ENCODE assay signal across 8 mouse cellular contexts in the genomic region with DNA sequence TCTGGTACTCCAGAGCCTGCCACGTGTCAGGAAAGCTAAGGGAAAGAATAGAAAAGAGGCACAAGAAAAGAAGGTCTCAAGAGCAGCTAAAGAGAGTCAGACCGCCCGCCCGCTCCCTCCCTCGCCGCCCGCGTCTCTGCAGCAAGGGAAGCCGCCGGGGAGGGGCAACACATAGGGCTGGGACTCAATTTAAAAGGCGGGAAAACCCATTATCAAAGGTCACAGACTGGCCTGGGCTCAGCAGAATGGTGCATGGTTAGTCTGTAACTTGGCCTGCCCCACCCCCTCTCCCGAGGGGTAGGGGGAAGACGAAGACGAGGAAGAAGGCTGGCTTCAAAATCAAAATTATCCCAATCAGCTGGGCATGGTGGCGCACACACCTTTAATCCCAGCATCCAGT. TPM values are rescaled to one million over a fixed set of nuclear protein-coding genes. Genes with fewer than 3 reads are reported as not detected.
DNase-seq lines count a peak whose midpoint lies in the region; ATAC-seq lines count a peak whose summit lies in the region.

No protein-coding gene starts in this region.

- no peak for ATAC-seq in forebrain, embryonic 12.5 days (ENCODE audit: low FRiP score)
- ATAC-seq in forebrain, embryonic 15.5 days (replicated peaks): no peak
- ATAC-seq in midbrain, embryonic 16.5 days: no peak
- no peak for ATAC-seq in midbrain, embryonic 11.5 days (ENCODE audit: low FRiP score)
- ATAC-seq in intestine, embryonic 16.5 days: peak; percentile 75; the same call in 1 of the 2 replicates
- no peak; the same call in 1 of the 2 replicates for ATAC-seq in stomach, embryonic 16.5 days (ENCODE audit: insufficient read depth, low FRiP score)

- peak overlapping the region; percentile 6 for H3K4me2 ChIP-seq in forebrain, embryonic 12.5 days
- no peak overlapping the region for H3K4me2 ChIP-seq in forebrain, embryonic 15.5 days (replicated peaks)
- H3K4me2 ChIP-seq in midbrain, embryonic 16.5 days (ENCODE audit: low read length): 0 out of 2 replicates have a peak overlapping the region, but pooled peaks have one; percentile 7
- no peak overlapping the region for H3K4me2 ChIP-seq in midbrain, embryonic 11.5 days
- H3K4me2 ChIP-seq in intestine, embryonic 16.5 days (ENCODE audit: low read depth, low read length): 0 out of 2 replicates have a peak overlapping the region, but pooled peaks have one; percentile 0
- H3K4me2 ChIP-seq in stomach, embryonic 16.5 days (ENCODE audit: low read depth, low read length): peak overlapping the region; percentile 24; the same call in 1 of the 2 replicates

- no peak for DNase-seq in midbrain, embryonic 11.5 days (ENCODE audit: low spot score, missing footprints)
- DNase-seq in layer of hippocampus, adult 18-20 months (ENCODE audit: low spot score in 2 of 2): no peak
- DNase-seq in layer of hippocampus, adult 8-10 months (ENCODE audit: low spot score in 2 of 2): no peak

- no peaks in the 10 kb centered on the region for H3K9me3 ChIP-seq in forebrain, embryonic 12.5 days
- H3K9me3 ChIP-seq in forebrain, embryonic 15.5 days: no peaks in the 10 kb centered on the region
- no peaks in the 10 kb centered on the region for H3K9me3 ChIP-seq in midbrain, embryonic 16.5 days (replicated peaks; ENCODE audit: control insufficient read depth, low read length, poor library complexity, severe bottlenecking)
- no peaks in the 10 kb centered on the region for H3K9me3 ChIP-seq in midbrain, embryonic 11.5 days (ENCODE audit: control insufficient read depth, low read length)
- no peaks in the 10 kb centered on the region for H3K9me3 ChIP-seq in intestine, embryonic 16.5 days (ENCODE audit: control insufficient read depth, low read length)
- no peaks in the 10 kb centered on the region for H3K9me3 ChIP-seq in stomach, embryonic 16.5 days (replicated peaks; ENCODE audit: control insufficient read depth, low read length)

- no peak overlapping the region for H3K4me3 ChIP-seq in forebrain, embryonic 12.5 days (replicated peaks)
- no peak overlapping the region for H3K4me3 ChIP-seq in forebrain, embryonic 15.5 days
- no peak overlapping the region for H3K4me3 ChIP-seq in midbrain, embryonic 16.5 days (ENCODE audit: low read depth, low read length)
- no peak overlapping the region for H3K4me3 ChIP-seq in midbrain, embryonic 11.5 days (ENCODE audit: low read depth, low read length)
- H3K4me3 ChIP-seq in intestine, embryonic 16.5 days (ENCODE audit: low read length): no peak overlapping the region
- no peak overlapping the region for H3K4me3 ChIP-seq in stomach, embryonic 16.5 days (replicated peaks; ENCODE audit: low read length)

- H3K36me3 ChIP-seq in forebrain, embryonic 12.5 days (replicated peaks): no peaks in the 10 kb centered on the region
- H3K36me3 ChIP-seq in forebrain, embryonic 15.5 days: no peaks in the 10 kb centered on the region
- H3K36me3 ChIP-seq in midbrain, embryonic 16.5 days (ENCODE audit: control insufficient read depth, insufficient read depth, low read length): no peaks in the 10 kb centered on the region
- no peaks in the 10 kb centered on the region for H3K36me3 ChIP-seq in midbrain, embryonic 11.5 days (ENCODE audit: control insufficient read depth, insufficient read depth, low read length)
- no peaks in the 10 kb centered on the region for H3K36me3 ChIP-seq in intestine, embryonic 16.5 days (ENCODE audit: control insufficient read depth, insufficient read depth, low read length)
- no peaks in the 10 kb centered on the region for H3K36me3 ChIP-seq in stomach, embryonic 16.5 days (ENCODE audit: control insufficient read depth, insufficient read depth, low read length)

- 23% methylated on average over 15 of the region's 15 CpGs for WGBS in forebrain, embryonic 12.5 days
- 28% methylated on average over 15 of the region's 15 CpGs for whole genome bisulfite sequencing in forebrain, embryonic 15.5 days
- 22% methylated on average over 15 of the region's 15 CpGs for WGBS in midbrain, embryonic 16.5 days
- WGBS in midbrain, embryonic 11.5 days: 36% methylated on average over 15 of the region's 15 CpGs
- WGBS in intestine, embryonic 16.5 days: 31% methylated on average over 15 of the region's 15 CpGs
- WGBS in stomach, embryonic 16.5 days: 22% methylated on average over 15 of the region's 15 CpGs

- H3K27ac ChIP-seq in forebrain, embryonic 12.5 days: no peak overlapping the region
- H3K27ac ChIP-seq in forebrain, embryonic 15.5 days (replicated peaks): no peak overlapping the region
- H3K27ac ChIP-seq in midbrain, embryonic 16.5 days (ENCODE audit: low read length): no peak overlapping the region
- no peak overlapping the region for H3K27ac ChIP-seq in midbrain, embryonic 11.5 days (ENCODE audit: low read depth, low read length)
- H3K27ac ChIP-seq in intestine, embryonic 16.5 days (ENCODE audit: low read length): no peak overlapping the region
- H3K27ac ChIP-seq in stomach, embryonic 16.5 days (ENCODE audit: low read length): no peak overlapping the region

- no peak overlapping the region for H3K9ac ChIP-seq in forebrain, embryonic 12.5 days
- H3K9ac ChIP-seq in forebrain, embryonic 15.5 days (replicated peaks): no peak overlapping the region
- H3K9ac ChIP-seq in midbrain, embryonic 16.5 days (ENCODE audit: low read depth, low read length): 0 out of 2 replicates have a peak overlapping the region, but pooled peaks have one; percentile 11
- H3K9ac ChIP-seq in midbrain, embryonic 11.5 days (ENCODE audit: low read length): no peak overlapping the region
- no peak overlapping the region for H3K9ac ChIP-seq in intestine, embryonic 16.5 days (ENCODE audit: low read depth, low read length)
- H3K9ac ChIP-seq in stomach, embryonic 16.5 days (ENCODE audit: low read length): no peak overlapping the region

- H3K4me1 ChIP-seq in forebrain, embryonic 12.5 days: peaks cover 5% of the 10 kb centered on the region; the same call in 1 of the 2 replicates
- no peaks in the 10 kb centered on the region for H3K4me1 ChIP-seq in forebrain, embryonic 15.5 days
- no peaks in the 10 kb centered on the region for H3K4me1 ChIP-seq in midbrain, embryonic 16.5 days (ENCODE audit: control insufficient read depth, insufficient read depth, low read length)
- H3K4me1 ChIP-seq in midbrain, embryonic 11.5 days (ENCODE audit: control insufficient read depth, insufficient read depth, low read length): no peaks in the 10 kb centered on the region
- peaks cover 5% of the 10 kb centered on the region for H3K4me1 ChIP-seq in intestine, embryonic 16.5 days (ENCODE audit: control insufficient read depth, insufficient read depth, low read length)
- H3K4me1 ChIP-seq in stomach, embryonic 16.5 days (ENCODE audit: control insufficient read depth, insufficient read depth, low read length): 0 out of 2 replicates have a peak, but pooled peaks cover 3% of the 10 kb centered on the region

- no peaks in the 10 kb centered on the region for H3K27me3 ChIP-seq in forebrain, embryonic 12.5 days
- no peaks in the 10 kb centered on the region for H3K27me3 ChIP-seq in forebrain, embryonic 15.5 days
- no peaks in the 10 kb centered on the region for H3K27me3 ChIP-seq in midbrain, embryonic 16.5 days (ENCODE audit: control insufficient read depth, insufficient read depth, low read depth, low read length)
- H3K27me3 ChIP-seq in midbrain, embryonic 11.5 days (ENCODE audit: control insufficient read depth, insufficient read depth, low read length): no peaks in the 10 kb centered on the region
- no peaks in the 10 kb centered on the region for H3K27me3 ChIP-seq in intestine, embryonic 16.5 days (replicated peaks; ENCODE audit: control insufficient read depth, insufficient read depth, low read length)
- H3K27me3 ChIP-seq in stomach, embryonic 16.5 days (ENCODE audit: control insufficient read depth, insufficient read depth, low read length): no peaks in the 10 kb centered on the region

RNA-seq across cellular contexts. Expression of a gene that starts 22.8 kb away (rescaled TPM):
- polyA plus RNA-seq in forebrain, embryonic 12.5 days (2016; fragmentation: Nextera tagmentation; extraction: Ambion mirVana): 0.51 and 0.84 TPM in 2 replicates
- polyA plus RNA-seq in forebrain, embryonic 15.5 days (2015; fragmentation: Nextera tagmentation; extraction: Ambion mirVana): 1.0 and 1.1 TPM in 2 replicates
- polyA plus RNA-seq in midbrain, embryonic 16.5 days (2015; fragmentation: Nextera tagmentation; extraction: Ambion mirVana): 0.60 and 0.87 TPM in 2 replicates
- 0.78 and 1.6 TPM in 2 replicates for polyA plus RNA-seq in midbrain, embryonic 11.5 days (2014; fragmentation: Nextera tagmentation; extraction: Ambion mirVana)
- polyA plus RNA-seq in intestine, embryonic 16.5 days (2015; fragmentation: Nextera tagmentation; extraction: Ambion mirVana): 3.0 and 3.3 TPM in 2 replicates
- polyA plus RNA-seq in stomach, embryonic 16.5 days (2015; fragmentation: Nextera tagmentation; extraction: Ambion mirVana): 2.9 and 4.2 TPM in 2 replicates
- 1 to 10 TPM; 1.2 to 1.6 TPM for total RNA-seq in layer of hippocampus, adult 18-20 months (2021)
- 1 to 10 TPM in 3 of 4 experiments, under 1 TPM in 1; 0.83 to 2.2 (median 1.3) TPM for total RNA-seq in layer of hippocampus, adult 8-10 months (2022)

RNA-seq across cellular contexts. Expression of a gene that starts 23.0 kb away (rescaled TPM):
- 1.3 and 1.6 TPM in 2 replicates for polyA plus RNA-seq in forebrain, embryonic 12.5 days (2016; fragmentation: Nextera tagmentation; extraction: Ambion mirVana)
- polyA plus RNA-seq in forebrain, embryonic 15.5 days (2015; fragmentation: Nextera tagmentation; extraction: Ambion mirVana): 1.6 TPM in 2 replicates
- 2.3 and 3.0 TPM in 2 replicates for polyA plus RNA-seq in midbrain, embryonic 16.5 days (2015; fragmentation: Nextera tagmentation; extraction: Ambion mirVana)
- 2.0 and 2.8 TPM in 2 replicates for polyA plus RNA-seq in midbrain, embryonic 11.5 days (2014; fragmentation: Nextera tagmentation; extraction: Ambion mirVana)
- polyA plus RNA-seq in intestine, embryonic 16.5 days (2015; fragmentation: Nextera tagmentation; extraction: Ambion mirVana): 6.0 and 6.3 TPM in 2 replicates
- polyA plus RNA-seq in stomach, embryonic 16.5 days (2015; fragmentation: Nextera tagmentation; extraction: Ambion mirVana): 8.8 and 9.6 TPM in 2 replicates
- total RNA-seq in layer of hippocampus, adult 18-20 months (2021): 10 to 100 TPM; 11.4 to 12.4 TPM
- total RNA-seq in layer of hippocampus, adult 8-10 months (2022): 10 to 100 TPM in 3 of 4 experiments, 1 to 10 TPM in 1; 9.5 to 17.3 (median 14.4) TPM

RNA-seq across cellular contexts. Expression of a gene that starts 33.1 kb away (rescaled TPM):
- polyA plus RNA-seq in forebrain, embryonic 12.5 days (2016; fragmentation: Nextera tagmentation; extraction: Ambion mirVana): 0.26 TPM in 1 of 2 replicates, not detected in the other
- 0.38 TPM in 1 of 2 replicates, not detected in the other for polyA plus RNA-seq in forebrain, embryonic 15.5 days (2015; fragmentation: Nextera tagmentation; extraction: Ambion mirVana)
- 0.53 and 0.66 TPM in 2 replicates for polyA plus RNA-seq in midbrain, embryonic 16.5 days (2015; fragmentation: Nextera tagmentation; extraction: Ambion mirVana)
- polyA plus RNA-seq in midbrain, embryonic 11.5 days (2014; fragmentation: Nextera tagmentation; extraction: Ambion mirVana): not detected in 2 replicates
- 0.44 and 0.57 TPM in 2 replicates for polyA plus RNA-seq in intestine, embryonic 16.5 days (2015; fragmentation: Nextera tagmentation; extraction: Ambion mirVana)
- polyA plus RNA-seq in stomach, embryonic 16.5 days (2015; fragmentation: Nextera tagmentation; extraction: Ambion mirVana): 0.59 and 1.0 TPM in 2 replicates
- 1 to 10 TPM; 1.9 to 2.0 TPM for total RNA-seq in layer of hippocampus, adult 18-20 months (2021)
- 1 to 10 TPM; 2.9 to 3.8 (median 3.2) TPM for total RNA-seq in layer of hippocampus, adult 8-10 months (2022)

RNA-seq across cellular contexts. Expression of a gene that starts 36.8 kb away (rescaled TPM):
- polyA plus RNA-seq in forebrain, embryonic 12.5 days (2016; fragmentation: Nextera tagmentation; extraction: Ambion mirVana): 106 and 119 TPM in 2 replicates
- polyA plus RNA-seq in forebrain, embryonic 15.5 days (2015; fragmentation: Nextera tagmentation; extraction: Ambion mirVana): 89.2 and 102 TPM in 2 replicates
- polyA plus RNA-seq in midbrain, embryonic 16.5 days (2015; fragmentation: Nextera tagmentation; extraction: Ambion mirVana): 94.0 and 98.5 TPM in 2 replicates
- 80.6 and 90.8 TPM in 2 replicates for polyA plus RNA-seq in midbrain, embryonic 11.5 days (2014; fragmentation: Nextera tagmentation; extraction: Ambion mirVana)
- polyA plus RNA-seq in intestine, embryonic 16.5 days (2015; fragmentation: Nextera tagmentation; extraction: Ambion mirVana): 51.8 and 60.3 TPM in 2 replicates
- polyA plus RNA-seq in stomach, embryonic 16.5 days (2015; fragmentation: Nextera tagmentation; extraction: Ambion mirVana): 66.3 and 68.5 TPM in 2 replicates
- 10 to 100 TPM; 96.1 to 97.5 TPM for total RNA-seq in layer of hippocampus, adult 18-20 months (2021)
- 100 to 1,000 TPM in 3 of 4 experiments, 10 to 100 TPM in 1; 82.9 to 123 (median 105) TPM for total RNA-seq in layer of hippocampus, adult 8-10 months (2022)

RNA-seq across cellular contexts. Expression of a gene that starts 39.8 kb away (rescaled TPM):
- polyA plus RNA-seq in forebrain, embryonic 12.5 days (2016; fragmentation: Nextera tagmentation; extraction: Ambion mirVana): 31.3 and 35.4 TPM in 2 replicates
- 17.5 and 19.2 TPM in 2 replicates for polyA plus RNA-seq in forebrain, embryonic 15.5 days (2015; fragmentation: Nextera tagmentation; extraction: Ambion mirVana)
- 13.0 and 15.5 TPM in 2 replicates for polyA plus RNA-seq in midbrain, embryonic 16.5 days (2015; fragmentation: Nextera tagmentation; extraction: Ambion mirVana)
- 52.4 and 54.1 TPM in 2 replicates for polyA plus RNA-seq in midbrain, embryonic 11.5 days (2014; fragmentation: Nextera tagmentation; extraction: Ambion mirVana)
- polyA plus RNA-seq in intestine, embryonic 16.5 days (2015; fragmentation: Nextera tagmentation; extraction: Ambion mirVana): 14.8 and 16.8 TPM in 2 replicates
- 17.7 and 20.6 TPM in 2 replicates for polyA plus RNA-seq in stomach, embryonic 16.5 days (2015; fragmentation: Nextera tagmentation; extraction: Ambion mirVana)
- 10 to 100 TPM; 55.6 to 55.9 TPM for total RNA-seq in layer of hippocampus, adult 18-20 months (2021)
- 10 to 100 TPM; 53.8 to 60.8 (median 59.1) TPM for total RNA-seq in layer of hippocampus, adult 8-10 months (2022)

Comparison
In these comparisons a context has a peak if more than half of its experiments do, and no peak if none do; other contexts are left out.
1. H3K4me2 ChIP-seq: peak in forebrain, embryonic 12.5 days (single experiment), midbrain, embryonic 16.5 days (single experiment), intestine, embryonic 16.5 days (single experiment) and stomach, embryonic 16.5 days (single experiment); none in forebrain, embryonic 15.5 days (single experiment) and midbrain, embryonic 11.5 days (single experiment).